Mouse (Mus musculus) midbrain, embryonic 15.5 days (tissue): Measurements from ENCODE around the gene Olfr575. TPM values are rescaled to one million over a fixed set of nuclear protein-coding genes. Genes with fewer than 3 reads are reported as not detected.

Source experiments
- ATAC-seq: fragments of 200-750 bp; cut with Nextera tagmentation; replicated peaks from 2 replicates; pipeline ENCODE4 v1.8.0; 2017; ENCODE audit warnings: moderate TSS enrichment
- H3K27ac ChIP-seq: fragments of 300-500 bp; sonication (generic); 2 replicates; pipeline ENCODE4 v1.5.1; 2015; ENCODE audit warnings: mild to moderate bottlenecking, inconsistent platforms
- H3K27me3 ChIP-seq: fragments of 300-500 bp; sonication (generic); replicated peaks from 2 replicates; pipeline ENCODE4 v1.6.1; 2015; ENCODE audit warnings: inconsistent platforms
- H3K36me3 ChIP-seq: fragments of 300-500 bp; sonication (generic); replicated peaks from 2 replicates; pipeline ENCODE4 v1.6.1; 2015; ENCODE audit warnings: inconsistent platforms
- H3K4me1 ChIP-seq: fragments of 300-500 bp; sonication (generic); 2 replicates; pipeline ENCODE4 v1.6.1; 2015; ENCODE audit warnings: inconsistent platforms
- H3K4me2 ChIP-seq: fragments of 300-500 bp; sonication (generic); 2 replicates; pipeline ENCODE4 v1.6.1; 2015; ENCODE audit warnings: inconsistent platforms, mild to moderate bottlenecking, moderate library complexity
- H3K4me3 ChIP-seq: fragments of 300-500 bp; sonication (generic); 2 replicates; pipeline ENCODE4 v1.5.1; 2015; ENCODE audit warnings: mild to moderate bottlenecking, inconsistent platforms
- H3K9ac ChIP-seq: fragments of 300-500 bp; sonication (generic); 2 replicates; pipeline ENCODE4 v1.6.1; 2015; ENCODE audit warnings: mild to moderate bottlenecking, inconsistent platforms
- H3K9me3 ChIP-seq: fragments of 300-500 bp; sonication (generic); 2 replicates; pipeline ENCODE4 v1.6.1; 2016; ENCODE audit warnings: inconsistent platforms
- WGBS: fragments of 180-500 bp; shearing (Covaris S2); methylation state at CpG from one replicate; pipeline ENCODE4 v1.1.7; 2015; ENCODE audit warnings: mixed read lengths; 5-methylcytosine and 5-hydroxymethylcytosine counted together
- polyA plus RNA-seq: library from polyadenylated mRNA; unstranded; fragments of >200 nt; fragmentation: Nextera tagmentation; extraction: Ambion mirVana; gene quantifications from 2 replicates; pipeline ENCODE4 v1.2.1, GENCODE M21; 2015

The Olfr575 gene
- polyA plus RNA-seq, result not detected in 2 replicates

- Histone ChIP-seq H3K4me1 (no peaks in the 10 kb centered on the region), H3K27me3 (no peaks in the 10 kb centered on the region), H3K9me3 (no peaks in the 10 kb centered on the region), H3K4me2 (no peak within 1 kb of the TSS), H3K36me3 (no peaks in the 10 kb centered on the region), H3K27ac (no peak within 1 kb of the TSS), H3K9ac (no peak within 1 kb of the TSS), H3K4me3 (no peak within 1 kb of the TSS)
- 76% methylated on average over 1 of the region's 1 CpGs for WGBS
- no peak for ATAC-seq
Measured at GRCm38 (mm10) chr7:102958593-102958992, at the start of gene Olfr575. Gene Olfr575, minus strand, starts transcription at chr7:102958775.

GRCm38 (mm10) chr7:102989224-102989623 is 30.6 kb upstream of the Olfr575 start, which contains the start of gene Olfr578:
Gene Olfr578, minus strand, starts transcription at chr7:102989324.
- no peak within 1 kb of the TSS for H3K27ac ChIP-seq
- H3K4me2 ChIP-seq, result no peak within 1 kb of the TSS
- ATAC-seq, result no peak
- no peaks in the 10 kb centered on the region for H3K9me3 ChIP-seq
- no peak within 1 kb of the TSS for H3K9ac ChIP-seq
- H3K4me3 ChIP-seq, result no peak within 1 kb of the TSS
- H3K36me3 ChIP-seq, result no peaks in the 10 kb centered on the region
- no peaks in the 10 kb centered on the region for H3K27me3 ChIP-seq
- 76% methylated on average over 3 of the region's 3 CpGs for WGBS
- H3K4me1 ChIP-seq, result no peaks in the 10 kb centered on the region

GRCm38 (mm10) chr7:102975843-102976242 is 17.3 kb upstream of the Olfr575 start, which contains the start of gene Olfr577:
Gene Olfr577, minus strand, starts transcription at chr7:102975943.
- Histone ChIP-seq H3K9ac (no peak within 1 kb of the TSS), H3K4me3 (no peak within 1 kb of the TSS), H3K36me3 (no peaks in the 10 kb centered on the region), H3K27ac (no peak within 1 kb of the TSS), H3K9me3 (no peaks in the 10 kb centered on the region), H3K4me1 (no peaks in the 10 kb centered on the region), H3K27me3 (no peaks in the 10 kb centered on the region), H3K4me2 (no peak within 1 kb of the TSS)
- WGBS, result 84% methylated on average over 2 of the region's 2 CpGs
- no peak for ATAC-seq

- 48% methylated on average over 1 of the region's 1 CpGs for WGBS
Measured at GRCm38 (mm10) chr7:102974399-102974798, 15.8 kb upstream of the Olfr575 start.

GRCm38 (mm10) chr7:102962360-102962759 is 3.8 kb upstream of the Olfr575 start, which contains the start of gene Olfr576:
Gene Olfr576, plus strand, starts transcription at chr7:102962660.
- Histone ChIP-seq H3K4me1 (no peaks in the 10 kb centered on the region), H3K27me3 (no peaks in the 10 kb centered on the region), H3K27ac (no peak within 1 kb of the TSS), H3K4me3 (no peak within 1 kb of the TSS), H3K9me3 (no peaks in the 10 kb centered on the region), H3K9ac (no peak within 1 kb of the TSS), H3K4me2 (no peak within 1 kb of the TSS), H3K36me3 (no peaks in the 10 kb centered on the region)
- WGBS, result 63% methylated on average over 2 of the region's 2 CpGs
- ATAC-seq, result no peak

More at GRCm38 (mm10) chr7:102974399-102974798, 15.8 kb upstream of the Olfr575 start:
- H3K27me3 ChIP-seq, result no peaks in the 10 kb centered on the region
- no peak overlapping the region for H3K4me3 ChIP-seq
- H3K27ac ChIP-seq, result no peak overlapping the region
- H3K36me3 ChIP-seq, result no peaks in the 10 kb centered on the region
- no peak for ATAC-seq
- H3K9ac ChIP-seq, result no peak overlapping the region
- no peaks in the 10 kb centered on the region for H3K9me3 ChIP-seq
- H3K4me2 ChIP-seq, result no peak overlapping the region
- no peaks in the 10 kb centered on the region for H3K4me1 ChIP-seq

- Histone ChIP-seq H3K27ac (no peak overlapping the region), H3K4me1 (no peaks in the 10 kb centered on the region), H3K4me3 (no peak overlapping the region), H3K9ac (no peak overlapping the region), H3K27me3 (no peaks in the 10 kb centered on the region), H3K4me2 (no peak overlapping the region), H3K9me3 (no peaks in the 10 kb centered on the region), H3K36me3 (no peaks in the 10 kb centered on the region)
- no peak for ATAC-seq
- 86% methylated on average over 3 of the region's 3 CpGs for WGBS
Measured at GRCm38 (mm10) chr7:102958137-102958536, 438 bp downstream of the Olfr575 start.

GRCm38 (mm10) chr7:102950732-102951131 is 7.8 kb downstream of the Olfr575 start:
- H3K27me3 ChIP-seq, result no peaks in the 10 kb centered on the region
- 79% methylated on average over 1 of the region's 1 CpGs for WGBS
- no peak overlapping the region for H3K9ac ChIP-seq
- H3K36me3 ChIP-seq, result no peaks in the 10 kb centered on the region
- no peak overlapping the region for H3K27ac ChIP-seq
- H3K4me3 ChIP-seq, result no peak overlapping the region
- H3K4me1 ChIP-seq, result no peaks in the 10 kb centered on the region
- no peaks in the 10 kb centered on the region for H3K9me3 ChIP-seq
- no peak for ATAC-seq
- no peak overlapping the region for H3K4me2 ChIP-seq

GRCm38 (mm10) chr7:102948167-102948566 is 10.4 kb downstream of the Olfr575 start, which contains the start of gene Olfr574:
Gene Olfr574, plus strand, starts transcription at chr7:102948467.
- no peak within 1 kb of the TSS for H3K4me2 ChIP-seq
- ATAC-seq, result no peak
- H3K36me3 ChIP-seq, result no peaks in the 10 kb centered on the region
- no peaks in the 10 kb centered on the region for H3K9me3 ChIP-seq
- WGBS, result 94% methylated on average over 1 of the region's 1 CpGs
- no peaks in the 10 kb centered on the region for H3K4me1 ChIP-seq
- H3K9ac ChIP-seq, result no peak within 1 kb of the TSS
- no peak within 1 kb of the TSS for H3K27ac ChIP-seq
- no peak within 1 kb of the TSS for H3K4me3 ChIP-seq
- no peaks in the 10 kb centered on the region for H3K27me3 ChIP-seq

GRCm38 (mm10) chr7:102943417-102943816 is 15.2 kb downstream of the Olfr575 start:
- Histone ChIP-seq H3K4me3 (no peak overlapping the region), H3K4me2 (no peak overlapping the region), H3K27me3 (no peaks in the 10 kb centered on the region), H3K4me1 (no peaks in the 10 kb centered on the region), H3K9me3 (no peaks in the 10 kb centered on the region), H3K9ac (no peak overlapping the region), H3K36me3 (no peaks in the 10 kb centered on the region), H3K27ac (no peak overlapping the region)
- ATAC-seq, result no peak
- WGBS, result 91% methylated on average over 1 of the region's 1 CpGs

- Histone ChIP-seq H3K4me2 (no peak within 1 kb of the TSS), H3K4me3 (no peak within 1 kb of the TSS), H3K27ac (no peak within 1 kb of the TSS), H3K9ac (no peak within 1 kb of the TSS), H3K36me3 (no peaks in the 10 kb centered on the region), H3K4me1 (no peaks in the 10 kb centered on the region), H3K9me3 (no peaks in the 10 kb centered on the region), H3K27me3 (no peaks in the 10 kb centered on the region)
- WGBS, result 86% methylated on average over 2 of the region's 2 CpGs
- ATAC-seq, result no peak
Measured at GRCm38 (mm10) chr7:102942475-102942874, 16.1 kb downstream of the Olfr575 start, which contains the start of gene Olfr573-ps1. Gene Olfr573-ps1, minus strand, starts transcription at chr7:102942575.

GRCm38 (mm10) chr7:102927105-102927504 is 31.5 kb downstream of the Olfr575 start:
- ATAC-seq, result no peak
- Histone ChIP-seq H3K4me3 (no peak overlapping the region), H3K9ac (no peak overlapping the region), H3K4me2 (no peak overlapping the region), H3K27me3 (no peaks in the 10 kb centered on the region), H3K27ac (no peak overlapping the region), H3K36me3 (no peaks in the 10 kb centered on the region), H3K4me1 (no peaks in the 10 kb centered on the region), H3K9me3 (no peaks in the 10 kb centered on the region)
- 81% methylated on average over 3 of the region's 3 CpGs for WGBS

GRCm38 (mm10) chr7:102924109-102924508 is 34.5 kb downstream of the Olfr575 start, which contains the start of gene Olfr572:
Gene Olfr572, plus strand, starts transcription at chr7:102924409.
- Histone ChIP-seq H3K4me3 (no peak within 1 kb of the TSS), H3K9me3 (no peaks in the 10 kb centered on the region), H3K4me2 (no peak within 1 kb of the TSS), H3K4me1 (no peaks in the 10 kb centered on the region), H3K27me3 (no peaks in the 10 kb centered on the region), H3K9ac (no peak within 1 kb of the TSS), H3K27ac (no peak within 1 kb of the TSS), H3K36me3 (no peaks in the 10 kb centered on the region)
- no peak for ATAC-seq
- WGBS, result 74% methylated on average over 1 of the region's 1 CpGs

- no peak overlapping the region for H3K4me3 ChIP-seq
- H3K27ac ChIP-seq, result no peak overlapping the region
- H3K4me2 ChIP-seq, result no peak overlapping the region
- H3K27me3 ChIP-seq, result no peaks in the 10 kb centered on the region
- whole genome bisulfite sequencing, result 15% methylated on average over 1 of the region's 1 CpGs
- no peaks in the 10 kb centered on the region for H3K9me3 ChIP-seq
- no peak overlapping the region for H3K9ac ChIP-seq
- peak; percentile 79 for ATAC-seq
- H3K36me3 ChIP-seq, result no peaks in the 10 kb centered on the region
- no peaks in the 10 kb centered on the region for H3K4me1 ChIP-seq
Measured at GRCm38 (mm10) chr7:102919632-102920031, 38.9 kb downstream of the Olfr575 start.
